Mouse (Mus musculus): Measurements from ENCODE around the gene Hoxd12.
A peak's percentile ranks its signal among the peaks of the same experiment; 100 is the strongest.

Gene Hoxd12

GRCm38 (mm10) chr2:74681594-74682531, 7.0 kb downstream of the Hoxd12 start:
- peak; percentile 35 for DNase-seq (ENCODE audit: low spot score)

- DNase-seq (ENCODE audit: low spot score) = no peak
Observed at GRCm38 (mm10) chr2:74682796-74683195, 8.0 kb downstream of the Hoxd12 start.

DNA sequence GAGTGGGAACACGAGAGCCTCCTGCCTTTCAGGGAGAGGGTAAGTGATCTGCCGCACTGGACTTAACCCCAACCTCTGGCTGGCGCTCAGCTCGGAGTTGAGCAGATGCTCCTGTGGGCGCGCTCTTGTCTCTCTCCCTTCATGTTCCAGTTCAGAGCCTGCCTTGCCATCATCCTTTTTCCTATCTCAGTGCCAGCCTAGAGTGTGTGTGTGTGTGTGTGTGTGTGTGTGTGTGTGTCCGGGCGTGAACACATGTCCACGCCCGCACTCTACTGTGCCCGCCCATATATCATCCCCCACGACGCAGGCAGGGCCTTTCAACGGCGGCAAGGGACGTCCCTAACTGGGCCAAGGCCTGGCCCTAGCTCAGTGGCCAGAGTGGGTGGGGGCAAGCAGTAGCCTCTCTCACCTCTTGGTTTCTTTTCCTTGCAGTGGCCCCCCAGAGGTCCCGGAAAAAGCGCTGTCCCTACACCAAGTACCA, 8.7 kb downstream of the Hoxd12 start:
- no peak for DNase-seq (ENCODE audit: low spot score)

GRCm38 (mm10) chr2:74684106-74684505, 9.3 kb downstream of the Hoxd12 start:
- no peak for DNase-seq (ENCODE audit: low spot score)

GRCm38 (mm10) chr2:74685059-74685603, 10.3 kb downstream of the Hoxd12 start:
- DNase-seq (ENCODE audit: low spot score) = no peak

DNA sequence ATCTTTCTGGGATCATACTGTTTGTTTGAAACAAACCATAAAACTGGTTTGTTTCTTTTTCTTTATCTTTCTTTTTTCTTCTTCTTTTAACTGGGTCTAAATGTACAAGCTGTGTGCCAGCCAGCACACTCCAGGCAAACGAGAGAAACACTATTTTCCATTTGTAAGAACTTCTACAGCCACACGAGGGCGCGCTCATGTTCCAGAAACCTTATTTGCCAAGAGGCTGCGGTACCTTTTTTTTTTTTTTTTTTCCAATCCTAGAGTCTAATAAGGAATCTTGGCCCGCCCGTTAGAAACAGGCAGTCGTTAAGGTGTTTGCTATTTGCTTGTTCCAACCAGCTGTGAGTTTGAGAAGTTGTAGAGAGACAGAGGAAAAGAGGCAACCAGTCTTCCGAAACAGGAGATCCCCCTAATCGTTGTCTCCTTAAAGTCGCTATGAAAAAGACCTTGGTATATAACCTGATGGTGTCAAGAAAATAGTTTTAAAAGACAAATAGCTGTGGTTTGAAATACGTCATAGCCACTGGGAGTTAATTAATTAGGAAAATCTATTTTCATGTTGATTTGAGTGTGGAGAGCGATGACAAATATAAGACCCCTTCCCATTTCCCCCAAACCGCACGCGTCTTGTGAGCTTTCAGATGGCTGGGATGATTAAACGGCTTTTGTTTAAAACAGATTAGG, 11.6 kb downstream of the Hoxd12 start:
- peak; percentile 57 for DNase-seq (ENCODE audit: low spot score)

DNA sequence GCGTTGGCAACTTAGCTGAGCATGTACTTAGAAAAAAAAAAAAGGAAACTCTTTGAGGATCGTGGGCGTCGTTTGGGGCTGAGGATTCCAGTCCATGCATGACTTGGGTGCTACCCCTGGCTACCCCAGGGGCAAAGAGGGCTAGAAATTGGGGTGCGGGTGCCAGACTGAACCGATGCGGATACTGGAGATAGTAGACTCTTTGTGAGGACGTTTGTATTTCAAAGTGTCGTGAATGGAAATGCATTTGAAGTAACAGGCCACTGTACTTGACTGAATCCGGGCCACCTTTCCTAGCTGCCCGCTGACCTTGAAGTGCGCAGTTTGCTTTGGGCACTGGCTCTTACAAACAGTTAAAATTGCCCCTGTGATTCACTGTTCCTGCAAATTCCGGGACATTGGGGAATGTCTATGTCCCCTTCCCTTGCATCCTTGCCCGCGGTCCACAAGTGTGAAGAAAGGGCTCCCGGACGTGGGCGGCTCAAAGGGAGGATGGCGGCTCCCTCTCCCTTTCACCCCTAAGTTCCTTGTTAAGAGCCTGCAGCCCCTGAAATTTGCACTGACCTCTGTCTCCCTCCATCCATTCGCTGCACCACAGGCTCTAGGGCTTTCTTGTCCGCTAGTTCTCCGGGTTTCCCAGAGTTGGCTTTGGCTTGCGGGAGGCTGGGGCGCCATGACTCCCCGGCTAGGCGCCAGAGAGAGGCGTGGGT, 12.3 kb downstream of the Hoxd12 start:
- no peak for DNase-seq (ENCODE audit: low spot score)

- no peak for DNase-seq (ENCODE audit: low spot score)
Observed at GRCm38 (mm10) chr2:74687698-74688555, 13.1 kb downstream of the Hoxd12 start.

- DNase-seq (ENCODE audit: low spot score) = no peak
Observed at GRCm38 (mm10) chr2:74688795-74689573, 14.2 kb downstream of the Hoxd12 start.

- DNase-seq (ENCODE audit: low spot score) = no peak
Observed at GRCm38 (mm10) chr2:74689574-74690337, 14.9 kb downstream of the Hoxd12 start.

- DNase-seq (ENCODE audit: low spot score) = no peak
Observed at GRCm38 (mm10) chr2:74690338-74690716, 15.5 kb downstream of the Hoxd12 start.

- DNase-seq (ENCODE audit: low spot score) = peak; percentile 65
Observed at GRCm38 (mm10) chr2:74691022-74691951, 16.5 kb downstream of the Hoxd12 start, which contains the start of gene Hoxd10. Gene Hoxd10 (plus strand): TSS chr2:74691924.

DNA sequence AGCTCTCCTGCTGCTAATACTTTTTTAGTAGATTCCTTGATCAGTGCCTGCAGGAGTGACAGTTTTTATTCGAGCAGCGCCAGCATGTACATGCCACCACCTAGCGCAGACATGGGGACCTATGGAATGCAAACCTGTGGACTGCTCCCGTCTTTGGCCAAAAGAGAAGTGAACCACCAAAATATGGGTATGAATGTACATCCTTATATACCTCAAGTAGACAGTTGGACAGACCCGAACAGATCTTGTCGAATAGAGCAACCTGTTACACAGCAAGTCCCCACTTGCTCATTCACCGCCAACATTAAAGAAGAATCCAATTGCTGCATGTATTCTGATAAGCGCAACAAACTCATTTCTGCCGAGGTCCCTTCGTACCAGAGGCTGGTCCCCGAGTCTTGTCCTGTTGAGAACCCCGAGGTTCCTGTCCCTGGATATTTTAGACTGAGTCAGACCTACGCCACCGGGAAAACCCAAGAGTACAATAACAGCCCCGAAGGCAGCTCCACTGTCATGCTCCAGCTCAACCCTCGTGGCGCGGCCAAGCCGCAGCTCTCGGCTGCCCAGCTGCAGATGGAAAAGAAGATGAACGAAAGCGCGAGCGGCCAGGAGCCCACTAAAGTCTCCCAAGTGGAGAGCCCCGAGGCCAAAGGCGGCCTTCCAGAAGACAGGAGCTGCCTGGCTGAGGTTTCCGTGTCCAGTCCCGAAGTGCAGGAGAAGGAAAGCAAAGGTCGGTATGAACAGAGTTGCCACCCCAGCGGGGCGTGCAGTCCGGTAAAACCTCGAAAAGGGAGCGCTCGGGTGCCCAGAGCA, 17.4 kb downstream of the Hoxd12 start:
- DNase-seq (ENCODE audit: low spot score) = no peak

DNA sequence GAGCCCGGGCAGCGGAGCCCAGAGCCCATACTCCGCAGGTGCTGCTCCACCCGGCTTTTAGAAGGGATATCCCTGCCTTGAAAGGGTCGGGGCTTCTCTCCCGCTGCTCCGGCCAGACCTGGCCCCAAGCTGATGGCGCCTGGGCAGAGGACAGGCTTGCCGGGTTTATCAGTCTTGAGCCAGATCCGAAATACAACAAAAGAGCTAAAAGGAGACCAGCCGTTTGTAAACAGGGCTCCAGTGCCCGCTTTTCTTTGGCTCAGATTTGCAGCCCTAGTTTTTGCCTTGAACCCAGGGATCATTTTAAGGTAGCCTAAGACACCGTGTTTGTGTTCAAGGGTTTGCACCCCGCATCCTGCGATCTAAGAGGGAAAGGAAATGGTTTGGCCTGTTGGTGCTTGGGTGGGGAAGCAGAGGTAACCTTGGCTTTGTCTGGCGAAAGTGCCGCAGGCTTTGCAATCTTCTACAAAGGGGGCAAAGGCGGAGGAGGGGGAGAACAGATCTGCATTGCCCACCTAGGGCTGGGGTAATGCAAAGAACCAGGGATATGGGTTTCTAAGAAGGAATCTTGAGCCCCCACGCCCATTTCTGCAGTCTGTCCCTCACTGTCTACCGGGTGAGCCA, 18.1 kb downstream of the Hoxd12 start:
- no peak for DNase-seq (ENCODE audit: low spot score)

DNA sequence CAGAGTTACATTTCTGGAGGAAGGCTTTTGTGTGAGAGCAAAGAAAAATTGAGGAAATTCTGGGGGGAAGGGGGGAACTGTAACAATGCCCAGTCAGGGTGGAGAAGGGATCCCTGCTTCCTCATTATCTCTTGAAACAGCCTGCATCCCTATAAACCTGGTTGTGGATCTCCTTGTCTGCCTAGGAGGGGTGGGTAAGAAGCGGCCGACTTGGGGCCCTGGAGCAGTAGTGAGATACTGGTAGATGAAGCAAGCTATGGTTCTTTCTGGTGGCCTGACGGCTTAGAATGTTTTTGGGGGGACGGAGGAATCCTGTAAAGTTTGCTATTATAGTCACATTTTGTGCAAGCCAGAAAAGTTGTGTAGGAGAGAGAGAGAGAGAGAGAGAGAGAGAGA, 18.6 kb downstream of the Hoxd12 start:
- no peak for DNase-seq (ENCODE audit: low spot score)

GRCm38 (mm10) chr2:74694066-74694465, 19.3 kb downstream of the Hoxd12 start:
- DNase-seq (ENCODE audit: low spot score) = no peak

- DNase-seq (ENCODE audit: low spot score) = no peak
Observed at GRCm38 (mm10) chr2:74695383-74695782, 20.6 kb downstream of the Hoxd12 start.
